Comparison of ENCODE assay signal across 27 mouse cellular contexts in genomic region chr9:35439754-35440153, GRCm38 (mm10). TPM values are rescaled to one million over a fixed set of nuclear protein-coding genes. Genes with fewer than 3 reads are reported as not detected.
A peak's percentile ranks its signal among the peaks of the same experiment; 100 is the strongest.
DNase-seq lines count a peak whose midpoint lies in the region; ATAC-seq and TF ChIP-seq lines count a peak whose summit lies in the region.
"Had no signal": no experiment of that assay in that cellular context is flagged by ENCODE, and none has a peak within 500 bp of the region (broad histone marks: within the 10 kb centered on the region; RNA-seq: fewer than 3 reads in every experiment).

No protein-coding gene starts in this region.

- DNase-seq in embryonic facial prominence, embryonic 14.5 days (ENCODE audit: low spot score): no peak
- DNase-seq in embryonic facial prominence, embryonic 10.5 days (ENCODE audit: low spot score): no peak
- DNase-seq in layer of hippocampus, adult 2 months (ENCODE audit: low spot score in 2 of 2): no peak
- no peak for DNase-seq in layer of hippocampus, postnatal 10 days (ENCODE audit: low spot score in 2 of 2)
- DNase-seq in testis, postnatal 14 days (ENCODE audit: low spot score): peak; percentile 27
- no peak for DNase-seq in testis, postnatal 10 days (ENCODE audit: low spot score)
- DNase-seq in thymus, postnatal 36 days: no peak
- DNase-seq: adrenal gland, adult 2 months; adrenal gland, postnatal 25 days; B cell, adult 2 months; gastrocnemius, postnatal 10 days; gastrocnemius, postnatal 36 days; heart, adult 18-20 months; heart, postnatal 14 days; heart, postnatal 4 days had no signal

- H3K27me3 ChIP-seq in embryonic facial prominence, embryonic 14.5 days (replicated peaks; ENCODE audit: control insufficient read depth, insufficient read depth, low read length): no peaks in the 10 kb centered on the region
- peaks cover 47% of the 10 kb centered on the region for H3K27me3 ChIP-seq in embryonic facial prominence, embryonic 10.5 days (replicated peaks; ENCODE audit: low read depth, poor library complexity, severe bottlenecking)
- H3K27me3 ChIP-seq: CH12.LX; embryonic facial prominence, embryonic 13.5 days; heart, embryonic 12.5 days; heart, embryonic 15.5 days; Patski had no signal

- 0 out of 2 replicates have a peak overlapping the region, but pooled peaks have one; percentile 6 for H3K27ac ChIP-seq in embryonic facial prominence, embryonic 14.5 days (replicated peaks; ENCODE audit: low read depth, low read length)
- H3K27ac ChIP-seq in embryonic facial prominence, embryonic 10.5 days (replicated peaks): no peak overlapping the region
- peak overlapping the region; percentile 89 for H3K27ac ChIP-seq in layer of hippocampus, adult 2 months
- H3K27ac ChIP-seq: embryonic facial prominence, embryonic 13.5 days; heart, embryonic 15.5 days; hindbrain, embryonic 14.5 days; hindbrain, postnatal 0 days had no signal

- no peak for TF ChIP-seq CTCF in layer of hippocampus, adult 2 months (conservative IDR thresholded peaks at IDR 0.05)

- H3K9me3 ChIP-seq in embryonic facial prominence, embryonic 14.5 days (ENCODE audit: control insufficient read depth, low read length): no peaks in the 10 kb centered on the region
- no peaks in the 10 kb centered on the region for H3K9me3 ChIP-seq in embryonic facial prominence, embryonic 10.5 days
- H3K9me3 ChIP-seq: embryonic facial prominence, embryonic 13.5 days; G1E; heart, embryonic 12.5 days; heart, embryonic 15.5 days had no signal

- H3K4me2 ChIP-seq in embryonic facial prominence, embryonic 14.5 days (ENCODE audit: low read depth, low read length): no peak overlapping the region
- H3K4me2 ChIP-seq: embryonic facial prominence, embryonic 13.5 days; heart, embryonic 12.5 days; heart, embryonic 15.5 days; hindbrain, embryonic 14.5 days had no signal

- no peaks in the 10 kb centered on the region for H3K36me3 ChIP-seq in embryonic facial prominence, embryonic 14.5 days (ENCODE audit: control insufficient read depth, insufficient read depth, low read length)
- H3K36me3 ChIP-seq in embryonic facial prominence, embryonic 10.5 days (replicated peaks): no peaks in the 10 kb centered on the region; the same call in 1 of the 2 replicates
- H3K36me3 ChIP-seq: embryonic facial prominence, embryonic 13.5 days; G1E; heart, embryonic 12.5 days; heart, embryonic 15.5 days had no signal

- no peak for ATAC-seq in embryonic facial prominence, embryonic 14.5 days (ENCODE audit: low read depth)
- ATAC-seq: forebrain, embryonic 14.5 days; forebrain, postnatal 0 days; hindbrain, postnatal 0 days; inflammation-experienced regulatory T-cells, adult 6 months; intestine, embryonic 16.5 days; Patski had no signal

- H3K9ac ChIP-seq in embryonic facial prominence, embryonic 14.5 days (ENCODE audit: low read depth, low read length): no peak overlapping the region
- H3K9ac ChIP-seq: embryonic facial prominence, embryonic 13.5 days; forebrain, postnatal 0 days; heart, embryonic 12.5 days; heart, embryonic 15.5 days; hindbrain, embryonic 14.5 days had no signal

- peaks cover 41% of the 10 kb centered on the region for H3K4me1 ChIP-seq in embryonic facial prominence, embryonic 14.5 days (ENCODE audit: control insufficient read depth, insufficient read depth, low read length)
- H3K4me1 ChIP-seq in embryonic facial prominence, embryonic 10.5 days: peaks cover 50% of the 10 kb centered on the region

- no peak overlapping the region for H3K4me3 ChIP-seq in embryonic facial prominence, embryonic 14.5 days (ENCODE audit: low read depth, low read length)
- H3K4me3 ChIP-seq in embryonic facial prominence, embryonic 10.5 days: no peak overlapping the region
- no peak overlapping the region for H3K4me3 ChIP-seq in layer of hippocampus, adult 2 months
- H3K4me3 ChIP-seq: embryonic facial prominence, embryonic 13.5 days; heart, embryonic 12.5 days; heart, embryonic 15.5 days had no signal

RNA-seq across cellular contexts. Expression of gene Cdon, which starts 18.8 kb away (rescaled TPM):
- polyA plus RNA-seq in embryonic facial prominence, embryonic 14.5 days (2014; fragmentation: Nextera tagmentation; extraction: Ambion mirVana): 15.8 and 19.7 TPM in 2 replicates
- polyA plus RNA-seq in embryonic facial prominence, embryonic 10.5 days (2016; fragmentation: Nextera tagmentation; extraction: Ambion mirVana): 9.1 and 9.9 TPM in 2 replicates
- total RNA-seq in layer of hippocampus, adult 2 months (2021): 10 to 100 TPM; 11.3 to 14.2 TPM
- 10 to 100 TPM in 1 of 2 experiments, 1 to 10 TPM in 1; 9.8 to 11.5 TPM for total RNA-seq in layer of hippocampus, postnatal 10 days (2021)
